Mouse (Mus musculus): ENCODE data around the gene Abr.

DNA sequence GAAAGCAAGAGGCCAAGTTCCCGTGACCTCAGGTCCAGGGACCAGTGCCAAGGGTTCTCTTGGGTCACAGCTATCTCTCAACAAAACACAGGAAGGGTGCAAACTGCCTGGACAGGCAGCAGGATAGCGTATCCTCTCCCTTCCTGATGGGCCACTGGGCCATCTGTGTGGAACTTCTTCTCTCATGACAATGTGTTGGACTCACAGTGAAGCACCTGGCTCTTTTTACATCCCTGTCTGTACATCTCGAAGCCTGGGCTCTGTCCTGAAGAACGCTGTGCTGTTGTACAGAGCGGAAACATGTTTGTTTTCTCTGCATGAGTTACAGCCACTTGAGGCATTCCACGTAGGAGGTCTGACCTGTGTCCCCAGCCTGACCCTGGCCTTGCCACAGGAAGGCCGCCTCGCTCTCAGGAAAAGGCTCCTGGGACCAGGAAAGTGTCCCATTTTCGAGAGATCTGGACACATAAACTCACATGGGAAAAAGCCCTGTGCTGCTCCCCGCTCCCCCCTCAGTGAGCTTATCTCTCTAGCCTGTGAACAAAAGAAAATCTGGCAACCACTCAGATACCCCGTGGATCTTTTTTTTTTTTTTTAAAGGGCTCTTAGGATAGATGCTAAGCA is 242.1 kb downstream of the Abr start:
- TF ChIP-seq CTCF (IDR thresholded peaks at IDR 0.05; ENCODE audit: low read depth, low read length) = no peak
- no peak for TF ChIP-seq POLR2A (IDR thresholded peaks at IDR 0.05; ENCODE audit: borderline replicate concordance, low read depth, low read length)

Measured in bone marrow macrophage, adult 2 months (primary cell).